ENCODE assay signal across 26 mouse cellular contexts in the genomic region with DNA sequence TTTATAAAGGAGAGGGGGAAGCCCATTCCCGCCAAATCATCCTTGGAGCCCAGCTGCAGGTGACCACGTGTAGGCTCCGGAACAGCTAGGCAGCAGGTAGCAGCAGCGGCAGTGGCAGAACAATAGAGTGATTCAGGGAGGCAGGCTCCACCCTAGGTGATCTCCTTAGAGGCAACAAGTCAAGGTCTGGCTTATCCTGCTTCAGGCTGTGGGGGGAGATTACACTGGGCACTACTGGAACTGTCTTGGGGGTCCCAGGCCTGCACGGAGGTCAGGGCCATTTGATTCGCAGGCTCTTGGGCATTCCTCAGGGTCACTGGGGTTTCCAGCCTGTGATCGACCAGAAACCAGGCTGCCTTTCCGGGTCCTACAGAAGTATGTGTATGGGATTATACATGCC.
A peak's percentile ranks its signal among the peaks of the same experiment; 100 is the strongest.
DNase-seq lines count a peak whose midpoint lies in the region; ATAC-seq and TF ChIP-seq lines count a peak whose summit lies in the region.
"Had no signal": no experiment of that assay in that cellular context is flagged by ENCODE, and none has a peak within 500 bp of the region (broad histone marks: within the 10 kb centered on the region; RNA-seq: fewer than 3 reads in every experiment).

No protein-coding gene starts in this region.

- no peak for TF ChIP-seq CTCF in ES-Bruce4 (IDR thresholded peaks at IDR 0.05; ENCODE audit: low read depth, low read length)

- no peaks in the 10 kb centered on the region for H3K36me3 ChIP-seq in heart, embryonic 11.5 days (ENCODE audit: control insufficient read depth, insufficient read depth, low read length)
- no peaks in the 10 kb centered on the region for H3K36me3 ChIP-seq in ES-Bruce4 (ENCODE audit: control insufficient read depth, insufficient read depth, low read length, poor library complexity, severe bottlenecking)
- H3K36me3 ChIP-seq: embryonic facial prominence, embryonic 10.5 days; embryonic facial prominence, embryonic 12.5 days; forebrain, embryonic 10.5 days; forebrain, embryonic 12.5 days; G1E had no signal

- DNase-seq in heart, adult 11 months: no peak
- peak; percentile 53 for DNase-seq in R1 (ENCODE audit: low read depth, low spot score)
- no peak for DNase-seq in spleen, postnatal 36 days (ENCODE audit: low spot score in 2 of 2)
- DNase-seq: adrenal gland, adult 8-10 months; adrenal gland, postnatal 14 days; adrenal gland, postnatal 36 days; B cell, adult 2 months; cerebellum, adult 11-12 months; cerebellum, adult 2 months; cerebellum, adult 9-10 months; cerebellum, postnatal 10 days; cerebellum, postnatal 25 days had no signal

- WGBS in heart, embryonic 11.5 days (ENCODE audit: insufficient replicate concordance): 60% methylated on average over 8 of the region's 8 CpGs

- no peaks in the 10 kb centered on the region for H3K9me3 ChIP-seq in heart, embryonic 11.5 days (replicated peaks; ENCODE audit: control insufficient read depth, low read length)
- no peaks in the 10 kb centered on the region for H3K9me3 ChIP-seq in ES-Bruce4 (replicated peaks; ENCODE audit: control insufficient read depth, insufficient read depth, low read length, poor library complexity, severe bottlenecking)
- H3K9me3 ChIP-seq: embryonic facial prominence, embryonic 10.5 days; embryonic facial prominence, embryonic 12.5 days; forebrain, embryonic 10.5 days; forebrain, embryonic 12.5 days; G1E had no signal

- H3K27ac ChIP-seq in heart, embryonic 11.5 days (ENCODE audit: low read depth, low read length): no peak overlapping the region
- H3K27ac ChIP-seq in ES-Bruce4 (ENCODE audit: insufficient read depth, low read length): no peak overlapping the region
- H3K27ac ChIP-seq: embryonic facial prominence, embryonic 10.5 days; embryonic facial prominence, embryonic 12.5 days; forebrain, embryonic 10.5 days; forebrain, embryonic 12.5 days had no signal

- 0 out of 2 replicates have a peak, but pooled peaks have one; percentile 35 for ATAC-seq in heart, embryonic 11.5 days (replicated peaks; ENCODE audit: insufficient number of reproducible peaks, low FRiP score, low TSS enrichment)
- ATAC-seq in erythroid progenitor cell, adult 5-6 weeks (replicated peaks; ENCODE audit: low FRiP score, poor library complexity, severe bottlenecking): no peak
- ATAC-seq: activated CD4-positive, CD25-positive, alpha-beta regulatory T cell, adult 4 months; CD4-positive, CD25-positive, alpha-beta regulatory T cell, adult 4 months; forebrain, embryonic 14.5 days; forebrain, embryonic 16.5 days; Patski had no signal

- H3K9ac ChIP-seq in heart, embryonic 11.5 days (ENCODE audit: low read depth, low read length): no peak overlapping the region
- H3K9ac ChIP-seq in ES-Bruce4 (ENCODE audit: low read depth, poor library complexity, severe bottlenecking): no peak overlapping the region
- H3K9ac ChIP-seq: embryonic facial prominence, embryonic 12.5 days; forebrain, embryonic 12.5 days had no signal

- TF ChIP-seq POLR2A in ES-Bruce4 (IDR thresholded peaks at IDR 0.05; ENCODE audit: insufficient read depth, low read length): no peak

- 0 out of 2 replicates have a peak, but pooled peaks have one; percentile 14 for TF ChIP-seq EP300 in ES-Bruce4 (IDR thresholded peaks at IDR 0.05; ENCODE audit: insufficient read depth, low read depth, low read length)

- no peaks in the 10 kb centered on the region for H3K4me1 ChIP-seq in heart, embryonic 11.5 days (ENCODE audit: control insufficient read depth, insufficient read depth, low read length)
- peaks cover 2% of the 10 kb centered on the region for H3K4me1 ChIP-seq in ES-Bruce4 (ENCODE audit: control insufficient read depth, insufficient read depth, low read length)
- H3K4me1 ChIP-seq: embryonic facial prominence, embryonic 10.5 days; embryonic facial prominence, embryonic 12.5 days; forebrain, embryonic 10.5 days; forebrain, embryonic 12.5 days had no signal

- H3K4me2 ChIP-seq in heart, embryonic 11.5 days: no peak overlapping the region
- H3K4me2 ChIP-seq: embryonic facial prominence, embryonic 12.5 days; forebrain, embryonic 12.5 days had no signal

- H3K4me3 ChIP-seq in heart, embryonic 11.5 days (ENCODE audit: low read depth, low read length): no peak overlapping the region
- no peak overlapping the region for H3K4me3 ChIP-seq in ES-Bruce4 (ENCODE audit: low read depth, low read length)
- H3K4me3 ChIP-seq: embryonic facial prominence, embryonic 10.5 days; embryonic facial prominence, embryonic 12.5 days; forebrain, embryonic 10.5 days; forebrain, embryonic 12.5 days had no signal

- no peaks in the 10 kb centered on the region for H3K27me3 ChIP-seq in heart, embryonic 11.5 days (ENCODE audit: control insufficient read depth, insufficient read depth, low read length)
- no peaks in the 10 kb centered on the region for H3K27me3 ChIP-seq in ES-Bruce4 (ENCODE audit: control insufficient read depth, insufficient read depth, low read length, poor library complexity, severe bottlenecking)
- H3K27me3 ChIP-seq: CH12.LX; embryonic facial prominence, embryonic 12.5 days; forebrain, embryonic 12.5 days had no signal
